Mouse (Mus musculus) lung, postnatal 14 days (tissue): Measurements from ENCODE around the gene Vmn2r68.

Experiments
- DNase-seq: peaks from one replicate; pipeline ENCODE4 v3.0.0; 2021

Vmn2r68 gene

DNA sequence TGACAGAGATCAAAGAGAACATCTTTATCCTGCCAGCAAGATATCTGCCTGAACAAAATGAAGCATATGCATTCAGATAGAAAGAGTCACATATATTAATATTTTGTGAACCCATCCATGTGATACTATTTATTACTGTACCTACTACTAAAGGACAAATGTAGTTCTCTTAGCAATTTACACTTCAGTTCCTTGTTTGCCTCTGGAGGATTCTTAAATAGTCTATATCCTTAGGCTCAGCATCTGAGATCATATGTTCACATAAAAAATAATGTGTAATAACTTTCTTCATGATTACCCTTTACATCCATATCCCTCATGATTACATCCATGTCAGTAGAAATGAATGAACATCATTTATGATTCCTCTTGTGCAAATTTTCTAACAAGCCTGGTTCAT lies at the start of gene Vmn2r68:
TSS of gene Vmn2r68 (minus strand) at position 101 of the 400 bp plus-strand sequence.
- no peak for DNase-seq
